Mouse (Mus musculus) fat pad, adult 2 months (tissue): Measurements from ENCODE around the gene Tmod1.

Source experiments
- DNase-seq: peaks from one replicate; pipeline ENCODE4 v3.0.0-alpha.2; 2011; ENCODE audit warnings: low read depth, low spot score; ENCODE audit errors: extremely low read depth

The Tmod1 gene

DNA sequence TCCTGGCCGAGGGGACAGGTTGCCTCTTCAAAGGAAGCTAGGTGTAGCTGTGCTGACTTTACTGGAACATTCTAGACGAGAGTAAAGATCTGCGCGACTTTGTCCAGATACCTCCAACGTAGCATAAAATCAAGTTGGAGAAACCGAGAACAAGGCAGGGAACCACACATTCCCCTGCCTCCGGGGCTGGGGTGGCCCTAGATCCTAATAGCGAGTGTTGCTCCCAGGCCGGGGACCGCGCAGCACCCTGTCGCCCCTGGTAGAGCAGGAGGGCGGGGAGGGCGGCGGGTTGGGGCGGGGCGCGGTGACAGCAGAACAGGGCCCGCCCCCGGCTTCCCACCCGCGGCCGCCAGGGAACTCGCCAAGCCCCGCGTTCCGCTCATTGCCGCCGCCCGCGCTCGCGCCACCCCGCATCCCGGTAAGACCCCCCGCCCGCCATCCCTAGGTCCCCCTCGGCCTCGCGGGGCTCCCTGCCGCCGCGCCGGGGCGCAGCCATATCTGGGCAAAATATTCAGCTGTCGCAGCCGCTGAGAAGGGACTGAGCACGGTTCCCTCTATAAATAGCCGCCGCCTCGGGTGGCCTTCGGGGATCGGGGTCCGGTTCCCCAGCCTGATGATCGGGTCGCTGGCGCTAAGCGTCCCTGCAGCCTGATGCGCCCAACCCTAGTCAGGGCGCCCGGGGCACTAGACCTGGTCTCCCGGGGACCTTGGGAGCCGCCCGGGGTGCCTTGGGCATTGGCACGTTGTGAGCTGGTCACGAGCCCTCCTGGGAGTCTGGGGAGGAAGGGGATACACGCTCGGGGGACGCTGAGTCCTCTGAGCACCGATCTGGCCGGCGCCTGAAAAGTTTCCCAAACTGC lies at the start of gene Tmod1:
Gene Tmod1, plus strand, starts transcription at position 44 of the 860 bp plus-strand sequence.
- no peak for DNase-seq

DNA sequence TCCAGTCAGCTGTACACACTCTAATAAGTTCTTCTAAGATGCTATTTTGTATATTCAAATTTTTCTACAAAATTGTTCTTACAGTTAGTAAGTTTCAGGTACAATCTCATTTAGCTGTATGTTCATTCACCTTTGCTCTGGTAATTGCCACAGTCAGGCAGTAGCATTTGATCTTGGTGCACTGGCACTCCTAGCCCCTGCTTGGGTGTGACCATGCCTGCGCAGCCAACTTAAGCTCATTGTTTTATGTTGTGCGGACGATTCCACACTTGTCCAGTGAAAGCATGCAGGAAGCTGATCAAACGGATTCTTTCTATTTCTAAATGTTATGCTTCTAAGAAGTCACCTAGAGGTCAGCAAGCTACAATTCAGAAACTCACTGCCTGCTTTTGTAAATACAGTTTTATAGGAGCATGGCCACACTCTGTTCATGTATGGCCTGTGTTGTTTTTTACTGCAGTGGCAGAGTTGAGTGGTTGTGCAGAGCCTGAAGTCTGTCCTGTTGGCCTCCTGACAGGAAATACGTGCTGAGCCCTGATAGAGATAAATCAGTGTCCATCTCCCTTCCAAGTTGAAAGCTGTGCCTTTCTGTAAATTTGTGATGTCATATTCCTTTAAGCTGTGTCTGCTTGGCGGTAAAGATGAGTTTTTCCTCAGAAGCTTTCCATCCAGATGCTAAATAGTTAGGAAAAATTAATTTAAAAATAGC lies 48.2 kb upstream of the Tmod1 start:
- DNase-seq, result no peak

- no peak for DNase-seq
Measured at GRCm38 (mm10) chr4:45998536-45998935, 40.2 kb upstream of the Tmod1 start.

- DNase-seq, result no peak
Measured at GRCm38 (mm10) chr4:46008142-46008793, 30.5 kb upstream of the Tmod1 start.

- DNase-seq, result no peak
Measured at GRCm38 (mm10) chr4:46011698-46012097, 27.0 kb upstream of the Tmod1 start.

DNA sequence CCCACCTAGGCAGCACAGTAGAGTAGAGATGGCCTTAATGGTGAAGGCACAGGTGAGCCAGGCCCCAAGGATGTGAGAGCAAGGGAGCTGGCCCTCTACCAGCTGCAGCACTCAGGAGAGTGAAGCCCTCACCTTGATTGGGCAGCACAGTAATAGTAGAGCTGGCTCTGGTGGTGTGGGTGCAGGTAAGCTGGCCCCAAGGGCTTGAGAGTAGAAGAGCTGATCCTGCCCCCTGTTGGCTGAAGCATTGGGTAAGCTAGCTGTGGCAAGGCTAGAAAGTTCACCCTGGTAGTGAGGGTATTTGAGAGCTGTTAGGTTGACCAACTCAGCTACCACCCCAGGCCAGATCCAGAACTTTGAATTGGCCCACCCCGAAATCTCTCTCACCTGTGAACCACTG lies 23.1 kb upstream of the Tmod1 start:
- no peak for DNase-seq

GRCm38 (mm10) chr4:46023021-46023481 lies 15.7 kb upstream of the Tmod1 start:
- DNase-seq, result no peak

DNA sequence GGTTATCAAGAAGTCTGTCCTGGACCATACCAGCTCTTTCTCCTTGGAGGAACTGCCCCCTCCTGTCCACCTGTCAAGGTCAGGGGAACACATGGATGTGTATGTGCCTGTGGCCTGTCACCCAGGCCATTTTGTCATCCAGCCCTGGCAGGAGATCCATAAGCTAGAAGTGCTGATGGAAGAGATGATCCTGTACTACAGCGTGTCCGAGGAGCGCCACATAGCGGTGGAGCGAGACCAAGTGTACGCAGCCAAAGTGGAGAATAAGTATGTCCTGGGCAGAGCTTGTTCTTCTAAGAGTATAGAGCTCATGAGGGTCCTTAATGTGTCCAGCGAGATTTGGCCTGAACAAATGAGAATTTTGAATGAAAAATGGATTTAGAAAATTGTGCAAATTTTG lies 12.8 kb upstream of the Tmod1 start:
- DNase-seq, result no peak

DNA sequence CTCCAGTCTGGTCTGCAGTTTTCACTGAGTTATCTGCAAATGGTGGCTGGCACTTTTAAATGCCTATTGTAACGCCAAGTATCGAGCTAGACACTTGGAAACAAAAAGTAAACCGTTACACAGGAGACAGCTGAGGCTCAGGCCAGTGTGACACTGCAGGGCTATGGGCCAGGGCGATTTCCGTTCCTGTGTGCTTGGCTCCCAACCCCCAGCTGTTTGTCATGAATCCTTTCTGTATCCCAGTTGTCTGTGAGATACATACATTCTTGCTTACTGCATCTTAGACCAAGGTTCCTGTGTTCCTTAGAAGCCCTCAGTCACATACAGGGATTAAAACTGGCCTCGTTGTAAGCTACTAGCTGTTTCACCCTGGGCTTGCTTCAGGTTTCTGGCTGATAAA lies 10.5 kb upstream of the Tmod1 start:
- DNase-seq, result no peak

DNA sequence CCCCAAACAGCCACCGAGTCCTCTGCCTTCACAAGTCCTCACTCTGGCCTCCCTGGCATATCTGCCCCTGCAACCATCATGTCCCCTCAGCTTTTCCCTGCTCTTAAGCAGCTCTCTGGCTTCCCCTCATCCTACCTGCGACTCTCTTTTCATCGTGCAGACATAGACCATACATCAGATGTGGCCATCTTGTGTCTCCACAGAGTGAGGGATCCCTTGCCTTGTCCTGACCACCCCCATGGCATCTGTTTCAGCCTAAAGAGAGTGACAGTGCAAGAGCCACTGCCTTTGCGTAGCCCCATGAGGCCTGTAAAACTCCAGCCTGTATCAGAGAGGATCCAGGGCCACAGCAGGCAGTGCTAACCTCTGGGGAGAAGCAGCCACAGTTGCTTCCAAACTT lies 10.0 kb upstream of the Tmod1 start:
- no peak for DNase-seq

DNA sequence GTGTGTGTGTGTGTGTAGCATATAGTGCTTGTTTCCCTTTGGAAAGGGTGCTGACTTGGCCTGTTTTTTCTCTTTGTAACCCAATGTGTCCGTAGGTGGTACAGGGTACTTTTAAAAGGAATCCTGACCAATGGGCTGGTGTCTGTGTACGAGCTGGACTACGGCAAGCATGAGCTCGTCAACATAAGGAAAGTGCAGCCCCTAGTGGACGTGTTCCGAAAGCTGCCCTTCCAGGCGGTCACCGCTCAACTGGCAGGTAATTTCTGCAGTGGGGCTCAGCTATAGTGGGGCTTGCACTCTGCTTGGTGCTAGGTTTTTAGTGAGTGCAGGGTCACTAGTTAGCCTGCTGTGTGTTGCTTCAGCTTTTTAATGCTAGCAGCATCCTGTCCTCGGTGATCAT lies 9.2 kb upstream of the Tmod1 start:
- DNase-seq, result no peak

DNA sequence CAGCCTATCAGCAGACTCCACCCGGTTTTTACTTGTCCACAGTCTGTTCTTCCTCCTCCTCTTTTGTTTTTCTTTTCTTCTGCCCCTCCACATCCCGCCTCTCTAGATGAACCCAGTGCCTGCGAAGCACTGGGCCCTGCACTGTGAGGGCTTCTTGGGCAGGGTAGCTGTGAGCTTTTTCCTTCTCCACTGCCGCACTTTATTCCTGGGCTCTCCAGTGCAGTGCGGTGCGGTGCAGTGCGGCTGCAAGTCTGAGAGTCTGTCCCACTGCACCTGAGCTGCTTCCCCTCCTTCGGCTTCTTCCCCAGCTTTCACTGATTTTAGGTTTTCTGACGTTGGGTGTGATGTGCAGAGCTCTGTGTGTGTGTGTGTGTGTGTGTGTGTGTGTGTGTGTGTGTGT lies 6.3 kb upstream of the Tmod1 start:
- DNase-seq, result no peak

GRCm38 (mm10) chr4:46033197-46033596 lies 5.5 kb upstream of the Tmod1 start:
- no peak for DNase-seq

GRCm38 (mm10) chr4:46038591-46038891 lies 194 bp upstream of the Tmod1 start:
- no peak for DNase-seq

- no peak for DNase-seq
Measured at GRCm38 (mm10) chr4:46039899-46040298, 1.2 kb downstream of the Tmod1 start.

DNA sequence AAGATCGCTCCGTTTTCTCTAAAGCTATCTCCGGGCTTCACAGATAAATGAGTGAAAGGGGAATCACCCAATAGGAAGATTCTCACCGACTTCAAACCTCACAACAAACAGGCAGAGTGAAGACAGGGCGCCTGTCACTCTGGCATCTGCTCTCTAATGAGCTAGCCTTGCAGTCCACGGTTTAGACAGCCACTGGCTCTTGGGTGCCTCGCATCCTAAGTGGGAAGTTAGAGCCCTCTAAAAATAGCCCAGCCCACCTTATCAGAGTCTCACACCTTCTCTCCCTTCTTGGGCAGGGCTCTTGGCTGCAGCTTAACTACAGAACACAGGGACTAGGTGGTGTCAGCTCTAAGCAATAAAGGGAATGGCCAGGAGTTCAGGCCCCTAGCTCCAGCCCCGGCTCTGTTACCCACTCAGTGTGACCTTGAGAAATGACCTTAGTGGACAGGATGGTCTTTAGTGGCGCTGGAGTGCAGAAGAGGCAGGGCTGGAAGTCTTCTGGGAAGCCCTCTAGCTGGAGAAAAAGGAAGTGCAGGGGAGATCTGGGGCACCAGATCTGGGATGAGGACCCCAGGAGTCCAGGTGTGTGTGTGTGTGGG lies 2.0 kb downstream of the Tmod1 start:
- DNase-seq, result no peak

GRCm38 (mm10) chr4:46041761-46042504 lies 3.2 kb downstream of the Tmod1 start:
- no peak for DNase-seq

GRCm38 (mm10) chr4:46042505-46042850 lies 3.7 kb downstream of the Tmod1 start:
- no peak for DNase-seq

GRCm38 (mm10) chr4:46043361-46043760 lies 4.6 kb downstream of the Tmod1 start:
- DNase-seq, result no peak

DNA sequence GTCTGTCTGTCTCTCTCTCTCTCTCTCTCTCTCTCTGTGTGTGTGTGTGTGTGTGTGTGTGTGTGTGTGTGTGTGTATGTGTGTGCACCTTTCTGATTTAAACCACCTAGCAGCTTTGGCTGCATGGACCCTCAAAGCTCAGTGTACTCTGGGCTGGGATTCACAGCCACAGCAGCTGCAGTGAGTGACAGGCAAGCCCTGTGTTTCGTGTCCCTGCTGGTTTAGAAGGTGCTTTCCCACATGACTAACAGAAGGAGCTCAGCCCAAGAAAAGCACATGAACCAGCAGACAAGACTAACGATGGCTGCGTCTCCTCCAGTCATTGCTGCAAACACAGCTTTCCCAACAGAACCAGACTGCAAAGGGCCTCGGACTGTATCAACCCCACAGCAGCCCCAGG lies 9.2 kb downstream of the Tmod1 start:
- DNase-seq, result no peak

GRCm38 (mm10) chr4:46048418-46048817 lies 9.7 kb downstream of the Tmod1 start:
- no peak for DNase-seq
